Mouse (Mus musculus) embryonic facial prominence, embryonic 10.5 days (tissue): ENCODE measurements at regions not wholly inside any gene's neighbourhood (a gene's known extent, or its start where the extent isn't known, plus 50 kb on each side); places are given as distances from the start of the nearest gene placed in this dataset.
A peak's percentile ranks its signal among the peaks of the same experiment; 100 is the strongest.

ENCODE experiments used
- DNase-seq: peaks from one replicate; pipeline ENCODE4 v3.0.0-alpha.2; 2017; ENCODE audit warnings: low spot score
- H3K27ac ChIP-seq: fragments of 300-500 bp; sonication (generic); replicated peaks from 2 replicates; pipeline ENCODE4 v1.5.1; 2016; ENCODE audit warnings: mild to moderate bottlenecking
- H3K27me3 ChIP-seq: fragments of 300-500 bp; sonication (generic); replicated peaks from 2 replicates; pipeline ENCODE4 v1.6.1; 2016; ENCODE audit warnings: low read depth, mild to moderate bottlenecking; ENCODE audit not compliant: poor library complexity, severe bottlenecking
- H3K36me3 ChIP-seq: fragments of 300-500 bp; sonication (generic); replicated peaks from 2 replicates; pipeline ENCODE4 v1.6.1; 2016; ENCODE audit warnings: mild to moderate bottlenecking, moderate library complexity
- H3K4me1 ChIP-seq: fragments of 300-500 bp; sonication (generic); 2 replicates; pipeline ENCODE4 v1.6.1; 2016
- H3K4me3 ChIP-seq: fragments of 300-500 bp; sonication (generic); 2 replicates; pipeline ENCODE4 v1.5.1; 2016; ENCODE audit warnings: mild to moderate bottlenecking, moderate library complexity
- H3K9me3 ChIP-seq: fragments of 300-500 bp; sonication (generic); 2 replicates; pipeline ENCODE4 v1.6.1; 2016; ENCODE audit warnings: mild to moderate bottlenecking
- WGBS: fragments of 180-500 bp; shearing (Covaris S2); methylation state at CpG from one replicate; pipeline ENCODE4 v1.1.7; 2016; 5-methylcytosine and 5-hydroxymethylcytosine counted together

GRCm38 (mm10) chr1:51697265-51698192 is 218.3 kb downstream of the Myo1b start:
- DNase-seq = peak; percentile 59
- peaks cover 4% of the 10 kb centered on the region for H3K27me3 ChIP-seq
- peak overlapping the region; percentile 37 for H3K4me3 ChIP-seq
- 12% methylated on average over 19 of the region's 19 CpGs for WGBS
- no peaks in the 10 kb centered on the region for H3K36me3 ChIP-seq
- H3K9me3 ChIP-seq = no peaks in the 10 kb centered on the region
- H3K4me1 ChIP-seq = peaks cover 15% of the 10 kb centered on the region
- peak overlapping the region; percentile 75 for H3K27ac ChIP-seq

GRCm38 (mm10) chr1:51696471-51696870 is 218.2 kb upstream of the Nabp1 start:
- peaks cover 4% of the 10 kb centered on the region for H3K27me3 ChIP-seq
- H3K9me3 ChIP-seq = no peaks in the 10 kb centered on the region

GRCm38 (mm10) chr1:51690878-51691277 is 212.7 kb upstream of the Nabp1 start:
- H3K4me3 ChIP-seq = no peak overlapping the region
- H3K27me3 ChIP-seq = peaks cover 10% of the 10 kb centered on the region
- no peaks in the 10 kb centered on the region for H3K36me3 ChIP-seq
- peaks cover 9% of the 10 kb centered on the region for H3K4me1 ChIP-seq
- no peaks in the 10 kb centered on the region for H3K9me3 ChIP-seq
- no peak for DNase-seq
- no peak overlapping the region for H3K27ac ChIP-seq
- WGBS = 94% methylated on average over 10 of the region's 10 CpGs

More at GRCm38 (mm10) chr1:51696471-51696870, 218.2 kb upstream of the Nabp1 start:
- Histone ChIP-seq H3K36me3 (no peaks in the 10 kb centered on the region), H3K27ac (no peak overlapping the region), H3K4me3 (no peak overlapping the region), H3K4me1 (peaks cover 15% of the 10 kb centered on the region)
- DNase-seq = no peak
- 65% methylated on average over 2 of the region's 2 CpGs for WGBS

GRCm38 (mm10) chr1:51689461-51690223 is 211.4 kb upstream of the Nabp1 start:
- H3K4me1 ChIP-seq = peaks cover 9% of the 10 kb centered on the region
- H3K36me3 ChIP-seq = no peaks in the 10 kb centered on the region
- DNase-seq = no peak
- no peak overlapping the region for H3K4me3 ChIP-seq
- no peaks in the 10 kb centered on the region for H3K9me3 ChIP-seq
- 81% methylated on average over 9 of the region's 9 CpGs for WGBS
- H3K27ac ChIP-seq = no peak overlapping the region
- peaks cover 6% of the 10 kb centered on the region; the same call in 1 of the 2 replicates for H3K27me3 ChIP-seq

GRCm38 (mm10) chr1:51688946-51689345 is 210.7 kb upstream of the Nabp1 start:
- Histone ChIP-seq H3K36me3 (no peaks in the 10 kb centered on the region), H3K4me3 (no peak overlapping the region), H3K4me1 (peaks cover 9% of the 10 kb centered on the region), H3K9me3 (no peaks in the 10 kb centered on the region), H3K27me3 (0 out of 2 replicates have a peak, but pooled peaks cover 6% of the 10 kb centered on the region), H3K27ac (no peak overlapping the region)
- WGBS = 78% methylated on average over 5 of the region's 5 CpGs
- no peak for DNase-seq

GRCm38 (mm10) chr1:51688224-51688545 is 210.0 kb upstream of the Nabp1 start:
- H3K27ac ChIP-seq = no peak overlapping the region
- no peak for DNase-seq
- no peak overlapping the region for H3K4me3 ChIP-seq
- H3K4me1 ChIP-seq = peaks cover 9% of the 10 kb centered on the region
- H3K9me3 ChIP-seq = no peaks in the 10 kb centered on the region
- no peaks in the 10 kb centered on the region for H3K36me3 ChIP-seq
- 46% methylated on average over 1 of the region's 1 CpGs for WGBS
- 0 out of 2 replicates have a peak, but pooled peaks cover 6% of the 10 kb centered on the region for H3K27me3 ChIP-seq

- no peaks in the 10 kb centered on the region for H3K9me3 ChIP-seq
- H3K27ac ChIP-seq = peak overlapping the region; percentile 35; the same call in 1 of the 2 replicates
- WGBS = 42% methylated on average over 7 of the region's 7 CpGs
- H3K4me1 ChIP-seq = peaks cover 9% of the 10 kb centered on the region
- no peaks in the 10 kb centered on the region for H3K36me3 ChIP-seq
- no peak for DNase-seq
- no peak overlapping the region for H3K4me3 ChIP-seq
- H3K27me3 ChIP-seq = 0 out of 2 replicates have a peak, but pooled peaks cover 6% of the 10 kb centered on the region
These were observed 209.4 kb upstream of the Nabp1 start for GRCm38 (mm10) chr1:51687484-51688223.

- H3K4me1 ChIP-seq = peaks cover 9% of the 10 kb centered on the region
- H3K36me3 ChIP-seq = no peaks in the 10 kb centered on the region
- H3K27ac ChIP-seq = no peak overlapping the region
- DNase-seq = no peak
- no peak overlapping the region for H3K4me3 ChIP-seq
- no peaks in the 10 kb centered on the region for H3K9me3 ChIP-seq
- H3K27me3 ChIP-seq = 0 out of 2 replicates have a peak, but pooled peaks cover 6% of the 10 kb centered on the region
- 89% methylated on average over 3 of the region's 3 CpGs for WGBS
These were observed 208.5 kb upstream of the Nabp1 start for GRCm38 (mm10) chr1:51686759-51687158.

GRCm38 (mm10) chr1:51682273-51682672 is 204.0 kb upstream of the Nabp1 start:
- Histone ChIP-seq H3K9me3 (no peaks in the 10 kb centered on the region), H3K4me1 (peaks cover 15% of the 10 kb centered on the region), H3K27me3 (no peaks in the 10 kb centered on the region), H3K4me3 (no peak overlapping the region), H3K36me3 (no peaks in the 10 kb centered on the region), H3K27ac (no peak overlapping the region)
- 88% methylated on average over 5 of the region's 5 CpGs for WGBS
- no peak for DNase-seq

GRCm38 (mm10) chr1:51681872-51682271 is 203.6 kb upstream of the Nabp1 start:
- DNase-seq = no peak
- Histone ChIP-seq H3K27ac (no peak overlapping the region), H3K36me3 (no peaks in the 10 kb centered on the region), H3K4me1 (peaks cover 15% of the 10 kb centered on the region), H3K27me3 (no peaks in the 10 kb centered on the region), H3K4me3 (no peak overlapping the region), H3K9me3 (no peaks in the 10 kb centered on the region)

GRCm38 (mm10) chr1:51680725-51681124 is 202.5 kb upstream of the Nabp1 start:
- Histone ChIP-seq H3K4me1 (peaks cover 15% of the 10 kb centered on the region), H3K9me3 (no peaks in the 10 kb centered on the region), H3K36me3 (no peaks in the 10 kb centered on the region), H3K27ac (no peak overlapping the region), H3K27me3 (no peaks in the 10 kb centered on the region), H3K4me3 (no peak overlapping the region)
- WGBS = 78% methylated on average over 6 of the region's 6 CpGs
- no peak for DNase-seq

- DNase-seq = peak; percentile 20
- Histone ChIP-seq H3K27ac (no peak overlapping the region), H3K27me3 (no peaks in the 10 kb centered on the region), H3K4me3 (no peak overlapping the region), H3K4me1 (peaks cover 15% of the 10 kb centered on the region), H3K9me3 (no peaks in the 10 kb centered on the region), H3K36me3 (no peaks in the 10 kb centered on the region)
- WGBS = 61% methylated on average over 6 of the region's 6 CpGs
These were observed 200.2 kb upstream of the Nabp1 start for GRCm38 (mm10) chr1:51678290-51678928.
